Mouse (Mus musculus) E14TG2a.4 (cell line): ENCODE measurements around the gene Prdx2.

Experiments used
- H3K27me3 ChIP-seq: 2 replicates; pipeline ENCODE4 v1.6.1; 2014; ENCODE audit warnings: low read length, control low read depth; ENCODE audit not compliant: insufficient read depth
- H3K36me3 ChIP-seq: 2 replicates; pipeline ENCODE4 v1.6.1; 2014; ENCODE audit warnings: low read length, control low read depth; ENCODE audit not compliant: insufficient read depth
- H3K4me1 ChIP-seq: replicated peaks from 2 replicates; pipeline ENCODE4 v1.6.1; 2014; ENCODE audit warnings: low read depth, low read length, control low read depth
- H3K4me3 ChIP-seq: replicated peaks from 2 replicates; pipeline ENCODE4 v1.5.1; 2014; ENCODE audit warnings: mild to moderate bottlenecking, low read length
- H3K9me3 ChIP-seq: 2 replicates; pipeline ENCODE4 v1.6.1; 2014; ENCODE audit warnings: low read length, control low read depth
- CTCF ChIP-seq: conservative IDR thresholded peaks from 2 replicates; pipeline ENCODE4 v1.5.1; 2014; ENCODE audit warnings: low read length
- NANOG ChIP-seq: IDR thresholded peaks from 2 replicates; pipeline ENCODE4 v1.6.1; 2014; ENCODE audit warnings: borderline replicate concordance, low read length, mixed read lengths
- POU5F1 ChIP-seq: IDR thresholded peaks from 2 replicates; pipeline ENCODE4 v1.6.1; 2014; ENCODE audit warnings: low read length, borderline replicate concordance

Gene Prdx2

GRCm38 (mm10) chr8:84980622-84981358, 11.4 kb downstream of the Prdx2 start:
- H3K9me3 ChIP-seq: no peaks in the 10 kb centered on the region
- peaks cover 68% of the 10 kb centered on the region for H3K4me1 ChIP-seq
- H3K36me3 ChIP-seq: peaks cover 13% of the 10 kb centered on the region; the same call in 1 of the 2 replicates
- H3K27me3 ChIP-seq: no peaks in the 10 kb centered on the region
- TF ChIP-seq POU5F1 (no peak), NANOG (no peak), CTCF (no peak)
- H3K4me3 ChIP-seq: peak overlapping the region; percentile 91

- TF ChIP-seq NANOG (no peak), CTCF (no peak), POU5F1 (no peak)
- peaks cover 75% of the 10 kb centered on the region for H3K4me1 ChIP-seq
- peaks cover 13% of the 10 kb centered on the region; the same call in 1 of the 2 replicates for H3K36me3 ChIP-seq
- no peaks in the 10 kb centered on the region for H3K9me3 ChIP-seq
- peak overlapping the region; percentile 39 for H3K4me3 ChIP-seq
- H3K27me3 ChIP-seq: no peaks in the 10 kb centered on the region
Observed at GRCm38 (mm10) chr8:84981644-84982498, 12.5 kb downstream of the Prdx2 start.

GRCm38 (mm10) chr8:84982499-84983011, 13.2 kb downstream of the Prdx2 start:
- Histone ChIP-seq H3K36me3 (peaks cover 8% of the 10 kb centered on the region; the same call in 1 of the 2 replicates), H3K27me3 (no peaks in the 10 kb centered on the region), H3K4me3 (peak overlapping the region; percentile 39), H3K4me1 (peaks cover 82% of the 10 kb centered on the region), H3K9me3 (no peaks in the 10 kb centered on the region)
- no peak for TF ChIP-seq POU5F1

- H3K27me3 ChIP-seq: no peaks in the 10 kb centered on the region
- peak overlapping the region; percentile 91 for H3K4me3 ChIP-seq
Observed at GRCm38 (mm10) chr8:84984294-84985048, 15.1 kb downstream of the Prdx2 start.

GRCm38 (mm10) chr8:84985049-84985683, 15.8 kb downstream of the Prdx2 start:
- peaks cover 8% of the 10 kb centered on the region; the same call in 1 of the 2 replicates for H3K36me3 ChIP-seq
- TF ChIP-seq POU5F1 (no peak), CTCF (no peak), NANOG (no peak)
- H3K27me3 ChIP-seq: no peaks in the 10 kb centered on the region
- H3K4me3 ChIP-seq: peak overlapping the region; percentile 91
- no peaks in the 10 kb centered on the region for H3K9me3 ChIP-seq
- peaks cover 91% of the 10 kb centered on the region for H3K4me1 ChIP-seq

More at GRCm38 (mm10) chr8:84984294-84985048, 15.1 kb downstream of the Prdx2 start:
- no peak for TF ChIP-seq NANOG
- TF ChIP-seq CTCF: no peak
- TF ChIP-seq POU5F1: no peak
- Histone ChIP-seq H3K36me3 (peaks cover 8% of the 10 kb centered on the region; the same call in 1 of the 2 replicates), H3K9me3 (no peaks in the 10 kb centered on the region), H3K4me1 (peaks cover 91% of the 10 kb centered on the region)

GRCm38 (mm10) chr8:84985684-84986378, 16.4 kb downstream of the Prdx2 start:
- H3K4me3 ChIP-seq: peak overlapping the region; percentile 91
- H3K36me3 ChIP-seq: peaks cover 8% of the 10 kb centered on the region; the same call in 1 of the 2 replicates
- H3K4me1 ChIP-seq: peaks cover 87% of the 10 kb centered on the region
- H3K27me3 ChIP-seq: no peaks in the 10 kb centered on the region
- no peak for TF ChIP-seq POU5F1
- no peak for TF ChIP-seq CTCF
- TF ChIP-seq NANOG: no peak
- no peaks in the 10 kb centered on the region for H3K9me3 ChIP-seq

GRCm38 (mm10) chr8:84986379-84986945, 17.1 kb downstream of the Prdx2 start:
- Histone ChIP-seq H3K4me3 (peak overlapping the region; percentile 91), H3K9me3 (no peaks in the 10 kb centered on the region), H3K36me3 (peaks cover 12% of the 10 kb centered on the region; the same call in 1 of the 2 replicates), H3K27me3 (no peaks in the 10 kb centered on the region), H3K4me1 (peaks cover 87% of the 10 kb centered on the region)
- TF ChIP-seq POU5F1: no peak
- TF ChIP-seq CTCF: no peak
- TF ChIP-seq NANOG: no peak
